Comparison of ENCODE assay signal across 8 mouse cellular contexts in the genomic region with DNA sequence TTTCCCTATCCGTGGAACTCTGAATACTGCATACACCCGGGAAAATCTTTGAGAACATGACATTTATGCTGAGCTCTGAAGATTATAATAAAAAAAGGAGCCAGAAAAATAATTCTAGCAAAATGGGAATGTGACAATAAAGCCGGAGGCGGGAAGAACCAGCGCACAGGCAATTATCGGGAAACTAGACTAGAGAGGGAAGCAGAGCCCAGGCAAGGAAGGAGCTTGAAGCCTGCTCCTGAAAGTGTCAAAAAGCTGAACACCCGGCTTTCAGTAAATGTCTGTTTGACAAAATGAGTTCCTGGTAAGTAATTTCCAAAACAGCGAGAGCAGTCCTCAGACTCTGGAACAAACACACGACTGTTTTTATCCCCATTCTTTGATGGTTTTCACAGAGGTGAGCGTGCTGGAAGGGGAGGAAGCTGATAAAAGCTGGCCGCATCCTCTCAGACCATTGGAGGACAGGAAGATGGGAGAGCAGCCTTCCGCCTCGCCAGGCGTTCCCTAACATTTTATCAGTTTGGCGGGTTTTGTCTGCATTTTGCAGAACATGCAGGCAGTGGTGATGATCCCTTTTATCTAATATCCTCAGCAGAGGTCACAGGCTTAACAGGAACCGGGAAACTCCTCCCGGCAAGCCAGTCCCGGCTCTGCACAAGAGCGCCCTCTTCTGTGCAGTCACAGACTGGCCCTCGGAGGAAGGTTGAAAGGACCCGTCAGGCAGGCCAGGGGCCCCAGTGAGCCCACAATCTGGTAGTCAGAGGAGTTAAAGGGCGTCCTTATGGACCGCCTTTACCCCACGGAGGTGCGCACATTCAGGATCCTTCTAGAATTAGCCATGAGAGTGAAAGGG.
DNase-seq lines count a peak whose midpoint lies in the region; ATAC-seq and TF ChIP-seq lines count a peak whose summit lies in the region.

No protein-coding gene starts in this region.

- no peaks in the 10 kb centered on the region for H3K9me3 ChIP-seq in embryonic facial prominence, embryonic 14.5 days (ENCODE audit: control insufficient read depth, low read length)
- no peaks in the 10 kb centered on the region for H3K9me3 ChIP-seq in heart, embryonic 11.5 days (replicated peaks; ENCODE audit: control insufficient read depth, low read length)
- H3K9me3 ChIP-seq in kidney, embryonic 14.5 days (ENCODE audit: control insufficient read depth, low read length): no peaks in the 10 kb centered on the region
- H3K9me3 ChIP-seq in limb, embryonic 14.5 days (ENCODE audit: control insufficient read depth, low read length): no peaks in the 10 kb centered on the region
- H3K9me3 ChIP-seq in midbrain, postnatal 0 days (ENCODE audit: low read length): no peaks in the 10 kb centered on the region

- H3K4me2 ChIP-seq in embryonic facial prominence, embryonic 14.5 days (ENCODE audit: low read depth, low read length): peak overlapping the region; percentile 46
- peak overlapping the region; percentile 64 for H3K4me2 ChIP-seq in heart, embryonic 11.5 days
- H3K4me2 ChIP-seq in kidney, embryonic 14.5 days (replicated peaks; ENCODE audit: low read depth, low read length): peak overlapping the region; percentile 42
- peak overlapping the region; percentile 46 for H3K4me2 ChIP-seq in limb, embryonic 14.5 days (replicated peaks; ENCODE audit: low read depth, low read length, severe bottlenecking)
- H3K4me2 ChIP-seq in midbrain, postnatal 0 days (ENCODE audit: low read depth, low read length, poor library complexity, severe bottlenecking): peak overlapping the region; percentile 46

- H3K36me3 ChIP-seq in embryonic facial prominence, embryonic 14.5 days (ENCODE audit: control insufficient read depth, insufficient read depth, low read length): no peaks in the 10 kb centered on the region
- H3K36me3 ChIP-seq in heart, embryonic 11.5 days (ENCODE audit: control insufficient read depth, insufficient read depth, low read length): no peaks in the 10 kb centered on the region
- no peaks in the 10 kb centered on the region for H3K36me3 ChIP-seq in kidney, embryonic 14.5 days (ENCODE audit: control insufficient read depth, insufficient read depth, low read length)
- H3K36me3 ChIP-seq in limb, embryonic 14.5 days (ENCODE audit: control insufficient read depth, insufficient read depth, low read length): no peaks in the 10 kb centered on the region
- no peaks in the 10 kb centered on the region for H3K36me3 ChIP-seq in midbrain, postnatal 0 days (ENCODE audit: insufficient read depth, low read length)

- peak; percentile 47 for DNase-seq in 3134 (ENCODE audit: extremely low read depth, insufficient read length, low spot score)
- DNase-seq in embryonic facial prominence, embryonic 14.5 days (ENCODE audit: low spot score): peak; percentile 70
- DNase-seq in limb, embryonic 14.5 days (ENCODE audit: low spot score): peak; percentile 77
- DNase-seq in midbrain, postnatal 0 days (ENCODE audit: low spot score): peak; percentile 76
- peak; percentile 31 to 36 for DNase-seq in spleen, postnatal 36 days (ENCODE audit: low spot score in 2 of 2)

- no peak for TF ChIP-seq POLR2A in bone marrow, adult 2 months (IDR thresholded peaks at IDR 0.05; ENCODE audit: borderline replicate concordance, control insufficient read depth, low read depth, low read length)
- no peak for TF ChIP-seq POLR2A in limb, embryonic 14.5 days (IDR thresholded peaks at IDR 0.05; ENCODE audit: borderline replicate concordance, extremely low read depth, insufficient read depth, insufficient read length)

- no peak overlapping the region for H3K4me3 ChIP-seq in bone marrow, adult 2 months (replicated peaks; ENCODE audit: control insufficient read depth, low read depth, low read length)
- peak overlapping the region; percentile 17 for H3K4me3 ChIP-seq in embryonic facial prominence, embryonic 14.5 days (ENCODE audit: low read depth, low read length)
- peak overlapping the region; percentile 19 for H3K4me3 ChIP-seq in heart, embryonic 11.5 days (ENCODE audit: low read depth, low read length)
- peak overlapping the region; percentile 25 for H3K4me3 ChIP-seq in kidney, embryonic 14.5 days (ENCODE audit: low read length)
- peak overlapping the region; percentile 22 for H3K4me3 ChIP-seq in limb, embryonic 14.5 days (replicated peaks; ENCODE audit: low read length)
- peak overlapping the region; percentile 23 for H3K4me3 ChIP-seq in midbrain, postnatal 0 days (ENCODE audit: low read depth, low read length)

- H3K9ac ChIP-seq in embryonic facial prominence, embryonic 14.5 days (ENCODE audit: low read depth, low read length): 0 out of 2 replicates have a peak overlapping the region, but pooled peaks have one; percentile 9
- H3K9ac ChIP-seq in heart, embryonic 11.5 days (ENCODE audit: low read depth, low read length): peak overlapping the region; percentile 64; the same call in 1 of the 2 replicates
- peak overlapping the region; percentile 34; the same call in 1 of the 2 replicates for H3K9ac ChIP-seq in kidney, embryonic 14.5 days (ENCODE audit: low read depth, low read length)
- no peak overlapping the region for H3K9ac ChIP-seq in limb, embryonic 14.5 days (ENCODE audit: low read depth, low read length, severe bottlenecking)
- H3K9ac ChIP-seq in midbrain, postnatal 0 days (replicated peaks; ENCODE audit: low read length, poor library complexity, severe bottlenecking): 0 out of 2 replicates have a peak overlapping the region, but pooled peaks have one; percentile 29

- no peaks in the 10 kb centered on the region for H3K4me1 ChIP-seq in bone marrow, adult 2 months (ENCODE audit: control insufficient read depth, insufficient read depth, low read length)
- H3K4me1 ChIP-seq in embryonic facial prominence, embryonic 14.5 days (ENCODE audit: control insufficient read depth, insufficient read depth, low read length): no peaks in the 10 kb centered on the region
- no peaks in the 10 kb centered on the region; the same call in 1 of the 2 replicates for H3K4me1 ChIP-seq in heart, embryonic 11.5 days (ENCODE audit: control insufficient read depth, insufficient read depth, low read length)
- H3K4me1 ChIP-seq in kidney, embryonic 14.5 days (ENCODE audit: control insufficient read depth, insufficient read depth, low read length): peaks cover 8% of the 10 kb centered on the region; the same call in 1 of the 2 replicates
- H3K4me1 ChIP-seq in limb, embryonic 14.5 days (ENCODE audit: control insufficient read depth, insufficient read depth, low read length): no peaks in the 10 kb centered on the region
- no peaks in the 10 kb centered on the region for H3K4me1 ChIP-seq in midbrain, postnatal 0 days (ENCODE audit: insufficient read depth, low read length)

- ATAC-seq in embryonic facial prominence, embryonic 14.5 days (ENCODE audit: low read depth): peak; percentile 55; the same call in 1 of the 2 replicates
- ATAC-seq in heart, embryonic 11.5 days (replicated peaks; ENCODE audit: insufficient number of reproducible peaks, low FRiP score, low TSS enrichment): no peak
- ATAC-seq in kidney, embryonic 14.5 days (ENCODE audit: low FRiP score, low TSS enrichment): 0 out of 2 replicates have a peak, but pooled peaks have one; percentile 62
- ATAC-seq in limb, embryonic 14.5 days (ENCODE audit: low FRiP score, low read depth): peak; percentile 47; the same call in 1 of the 2 replicates
- no peak for ATAC-seq in midbrain, postnatal 0 days (ENCODE audit: low FRiP score)

- peak; percentile 62 for TF ChIP-seq CTCF in bone marrow, adult 2 months (IDR thresholded peaks at IDR 0.05; ENCODE audit: control insufficient read depth, insufficient read depth, low read length)
- peak; percentile 88 for TF ChIP-seq CTCF in midbrain, postnatal 0 days (IDR thresholded peaks at IDR 0.05)

- H3K27me3 ChIP-seq in embryonic facial prominence, embryonic 14.5 days (replicated peaks; ENCODE audit: control insufficient read depth, insufficient read depth, low read length): no peaks in the 10 kb centered on the region; the same call in none of the 2 replicates
- no peaks in the 10 kb centered on the region for H3K27me3 ChIP-seq in heart, embryonic 11.5 days (ENCODE audit: control insufficient read depth, insufficient read depth, low read length)
- no peaks in the 10 kb centered on the region for H3K27me3 ChIP-seq in kidney, embryonic 14.5 days (ENCODE audit: control insufficient read depth, insufficient read depth, low read length)
- H3K27me3 ChIP-seq in limb, embryonic 14.5 days (ENCODE audit: control insufficient read depth, insufficient read depth, low read length): no peaks in the 10 kb centered on the region
- peaks cover 4% of the 10 kb centered on the region; the same call in 1 of the 2 replicates for H3K27me3 ChIP-seq in midbrain, postnatal 0 days (ENCODE audit: insufficient read depth, low read length)

- H3K27ac ChIP-seq in bone marrow, adult 2 months (ENCODE audit: control insufficient read depth, insufficient read depth, low read depth, low read length, poor library complexity): no peak overlapping the region
- H3K27ac ChIP-seq in embryonic facial prominence, embryonic 14.5 days (replicated peaks; ENCODE audit: low read depth, low read length): no peak overlapping the region
- no peak overlapping the region for H3K27ac ChIP-seq in heart, embryonic 11.5 days (ENCODE audit: low read depth, low read length)
- no peak overlapping the region for H3K27ac ChIP-seq in kidney, embryonic 14.5 days (ENCODE audit: low read depth, low read length)
- H3K27ac ChIP-seq in limb, embryonic 14.5 days (replicated peaks; ENCODE audit: low read depth, low read length): no peak overlapping the region
- H3K27ac ChIP-seq in midbrain, postnatal 0 days (ENCODE audit: low read depth, low read length): no peak overlapping the region

- 22% methylated on average over 25 of the region's 25 CpGs for WGBS in bone marrow, adult 2 months
- WGBS in embryonic facial prominence, embryonic 14.5 days: 20% methylated on average over 25 of the region's 25 CpGs
- WGBS in heart, embryonic 11.5 days (ENCODE audit: insufficient replicate concordance): 17% methylated on average over 25 of the region's 25 CpGs
- WGBS in kidney, embryonic 14.5 days: 22% methylated on average over 25 of the region's 25 CpGs
- whole genome bisulfite sequencing in limb, embryonic 14.5 days: 24% methylated on average over 25 of the region's 25 CpGs
- WGBS in midbrain, postnatal 0 days: 13% methylated on average over 25 of the region's 25 CpGs

Comparison
In these comparisons a context has a peak if more than half of its experiments do, and no peak if none do; other contexts are left out.
1. ATAC-seq: peak in embryonic facial prominence, embryonic 14.5 days (single experiment), kidney, embryonic 14.5 days (single experiment) and limb, embryonic 14.5 days (single experiment); none in heart, embryonic 11.5 days (single experiment) and midbrain, postnatal 0 days (single experiment).
2. Peak in every context shown above with its lines, with median percentiles within 50 percentile points of each other: DNase-seq and H3K4me2 ChIP-seq.